Comparison of ENCODE assay signal across 8 mouse cellular contexts in genomic region chr10:128548947-128549681, GRCm38 (mm10). TPM values are rescaled to one million over a fixed set of nuclear protein-coding genes. Genes with fewer than 3 reads are reported as not detected.
DNase-seq lines count a peak whose midpoint lies in the region; ATAC-seq and TF ChIP-seq lines count a peak whose summit lies in the region.

Gene Rpl41, minus strand, starts transcription at chr10:128549305.

- intact Hi-C loops in heart, postnatal 25 days (cut with DNase I): loop anchor here (5.0 kb wide), 1 partner anchor 52 kb away; the partner anchor contains the start of gene Myl6b

- H3K9ac ChIP-seq in ES-E14 (ENCODE audit: insufficient read depth, low read depth, low read length, poor library complexity, severe bottlenecking): peak within 1 kb of the TSS; percentile 93
- peak within 1 kb of the TSS; percentile 76 for H3K9ac ChIP-seq in forebrain, embryonic 15.5 days (replicated peaks)
- peak within 1 kb of the TSS; percentile 96 for H3K9ac ChIP-seq in lung, embryonic 14.5 days

- no peaks in the 10 kb centered on the region for H3K9me3 ChIP-seq in ES-E14 (ENCODE audit: control insufficient read depth, insufficient read depth, low read depth, low read length)
- no peaks in the 10 kb centered on the region for H3K9me3 ChIP-seq in forebrain, embryonic 15.5 days
- no peaks in the 10 kb centered on the region for H3K9me3 ChIP-seq in lung, embryonic 14.5 days (ENCODE audit: low read depth, low read length)

- no peaks in the 10 kb centered on the region for H3K27me3 ChIP-seq in forebrain, embryonic 15.5 days
- no peaks in the 10 kb centered on the region for H3K27me3 ChIP-seq in lung, embryonic 14.5 days (ENCODE audit: insufficient read depth, low read length)
- H3K27me3 ChIP-seq in thymus, adult 2 months (ENCODE audit: control insufficient read depth, insufficient read depth, low read length): no peaks in the 10 kb centered on the region

- H3K4me3 ChIP-seq in ES-E14 (ENCODE audit: insufficient read depth in 1 of 2, low read depth in 1 of 2, low read length in 2 of 2, poor library complexity in 1 of 2, severe bottlenecking in 1 of 2): peak within 1 kb of the TSS; percentile 91
- peak within 1 kb of the TSS; percentile 78 for H3K4me3 ChIP-seq in forebrain, embryonic 15.5 days
- H3K4me3 ChIP-seq in layer of hippocampus, adult 2 months: peak within 1 kb of the TSS; percentile 75
- H3K4me3 ChIP-seq in lung, embryonic 14.5 days (ENCODE audit: low read depth, low read length): peak within 1 kb of the TSS; percentile 86
- H3K4me3 ChIP-seq in olfactory bulb, adult 2 months (ENCODE audit: insufficient read depth, low read depth, low read length): peak within 1 kb of the TSS; percentile 72
- H3K4me3 ChIP-seq in thymus, adult 2 months (ENCODE audit: control insufficient read depth, insufficient read depth, low read length): peak within 1 kb of the TSS; percentile 54

- DNase-seq in ES-E14 (ENCODE audit: low read depth, low spot score): peak; percentile 80
- DNase-seq in cerebellum, adult 11-12 months: peak; percentile 97
- peak; percentile 93 for DNase-seq in heart, postnatal 25 days (ENCODE audit: low spot score)
- peak; percentile 89 to 94 for DNase-seq in layer of hippocampus, adult 2 months (ENCODE audit: low spot score in 2 of 2)
- peak; percentile 99 for DNase-seq in lung, embryonic 14.5 days
- DNase-seq in thymus, adult 2 months: peak; percentile 91

- in situ Hi-C loops in ES-E14 (cut with MboI; ENCODE audit: low sequenced_read_pairs in 2 of 2, unreplicated experiment in 2 of 2): no loop called here

- H3K4me2 ChIP-seq in forebrain, embryonic 15.5 days (replicated peaks): peak within 1 kb of the TSS; percentile 64
- peak within 1 kb of the TSS; percentile 79 for H3K4me2 ChIP-seq in lung, embryonic 14.5 days

- H3K4me1 ChIP-seq in ES-E14 (ENCODE audit: control insufficient read depth in 2 of 2, insufficient read depth in 2 of 2, low read length in 2 of 2, poor library complexity in 1 of 2): peaks cover 0 to 17% of the 10 kb centered on the region in 2 experiments; a peak in 1 of 4 replicates
- peaks cover 15% of the 10 kb centered on the region for H3K4me1 ChIP-seq in forebrain, embryonic 15.5 days
- H3K4me1 ChIP-seq in lung, embryonic 14.5 days (ENCODE audit: insufficient read depth): no peaks in the 10 kb centered on the region
- H3K4me1 ChIP-seq in olfactory bulb, adult 2 months (ENCODE audit: control insufficient read depth, insufficient read depth, low read length): peaks cover 4% of the 10 kb centered on the region
- peaks cover 5% of the 10 kb centered on the region for H3K4me1 ChIP-seq in thymus, adult 2 months (replicated peaks; ENCODE audit: control insufficient read depth, insufficient read depth, low read length)

- peak within 1 kb of the TSS; percentile 89 for H3K27ac ChIP-seq in ES-E14 (ENCODE audit: insufficient read depth, low read depth, low read length, poor library complexity, severe bottlenecking)
- peak within 1 kb of the TSS; percentile 97 for H3K27ac ChIP-seq in forebrain, embryonic 15.5 days (replicated peaks)
- peak within 1 kb of the TSS; percentile 98 for H3K27ac ChIP-seq in layer of hippocampus, adult 2 months
- H3K27ac ChIP-seq in lung, embryonic 14.5 days (ENCODE audit: low read depth): peak within 1 kb of the TSS; percentile 98
- peak within 1 kb of the TSS; percentile 88 for H3K27ac ChIP-seq in olfactory bulb, adult 2 months (ENCODE audit: insufficient read depth, low read depth, low read length)
- H3K27ac ChIP-seq in thymus, adult 2 months (ENCODE audit: control insufficient read depth, insufficient read depth, low read length): peak within 1 kb of the TSS; percentile 77

- 0% methylated on average over 31 of the region's 31 CpGs for WGBS in forebrain, embryonic 15.5 days
- under 1% methylated on average over 31 of the region's 31 CpGs for WGBS in lung, embryonic 14.5 days
- under 1% methylated on average over 31 of the region's 31 CpGs for WGBS in olfactory bulb, adult 2 months
- WGBS in thymus, adult 2 months: under 1% methylated on average over 31 of the region's 31 CpGs

- peaks cover 23% of the 10 kb centered on the region for H3K36me3 ChIP-seq in ES-E14 (ENCODE audit: control insufficient read depth, insufficient read depth, low read length, poor library complexity, severe bottlenecking)
- peaks cover 16% of the 10 kb centered on the region for H3K36me3 ChIP-seq in forebrain, embryonic 15.5 days
- peaks cover 21% of the 10 kb centered on the region for H3K36me3 ChIP-seq in lung, embryonic 14.5 days (ENCODE audit: insufficient read depth)
- H3K36me3 ChIP-seq in thymus, adult 2 months (ENCODE audit: control insufficient read depth, insufficient read depth, low read length): peaks cover 11% of the 10 kb centered on the region

- ATAC-seq in forebrain, embryonic 15.5 days (replicated peaks): peak; percentile 93
- peak; percentile 88 for ATAC-seq in lung, embryonic 14.5 days (ENCODE audit: insufficient read depth)

- TF ChIP-seq CTCF in layer of hippocampus, adult 2 months (conservative IDR thresholded peaks at IDR 0.05): no peak
- no peak for TF ChIP-seq CTCF in lung, embryonic 14.5 days (IDR thresholded peaks at IDR 0.05; ENCODE audit: low read depth)
- no peak for TF ChIP-seq CTCF in olfactory bulb, adult 2 months (IDR thresholded peaks at IDR 0.05; ENCODE audit: insufficient read depth, low read depth, low read length)
- 0 out of 2 replicates have a peak, but pooled peaks have one; percentile 31 for TF ChIP-seq CTCF in thymus, adult 2 months (IDR thresholded peaks at IDR 0.05; ENCODE audit: borderline replicate concordance, control insufficient read depth, extremely low read depth, insufficient read depth, low read length, poor library complexity)

- TF ChIP-seq POLR2A in olfactory bulb, adult 2 months (IDR thresholded peaks at IDR 0.05; ENCODE audit: insufficient read depth, low read depth, low read length): peak; percentile 97
- peak; percentile 96 for TF ChIP-seq POLR2A in thymus, adult 2 months (IDR thresholded peaks at IDR 0.05; ENCODE audit: control insufficient read depth, extremely low read depth, insufficient read depth, low read length, poor library complexity)

TF ChIP-seq in ES-E14, 5 proteins besides CTCF, POLR2A, EP300 and RAD21:
- TF ChIP-seq HCFC1 (IDR thresholded peaks at IDR 0.05; ENCODE audit: borderline replicate concordance, insufficient read depth, low read length): peak; percentile 95
- no peak for TF ChIP-seq MAFK (IDR thresholded peaks at IDR 0.05; ENCODE audit: insufficient read depth, low read depth, low read length)
- TF ChIP-seq ZC3H11A (IDR thresholded peaks at IDR 0.05; ENCODE audit: borderline replicate concordance, low read depth, low read length): no peak
- TF ChIP-seq ZNF384 (IDR thresholded peaks at IDR 0.05; ENCODE audit: low read depth, low read length): peak; percentile 98
- TF ChIP-seq CHD2 (IDR thresholded peaks at IDR 0.05; ENCODE audit: low read depth, low read length): no peak

RNA-seq across cellular contexts. Expression of gene Rpl41, which starts in this region (rescaled TPM):
- 5,552 and 6,346 TPM in 2 replicates for total RNA-seq in ES-E14 (2012; rRNA removed)
- polyA plus RNA-seq in forebrain, embryonic 15.5 days (2015; fragmentation: Nextera tagmentation; extraction: Ambion mirVana): 2,336 and 2,513 TPM in 2 replicates
- total RNA-seq in heart, postnatal 25 days (2021): 1,000 to 10,000 TPM; 1,495 to 1,582 TPM
- total RNA-seq in layer of hippocampus, adult 2 months (2021): 1,000 to 10,000 TPM; 1,438 to 1,486 TPM
- polyA plus RNA-seq in lung, embryonic 14.5 days (2014; fragmentation: Nextera tagmentation; extraction: Ambion mirVana): 4,697 and 4,895 TPM in 2 replicates
- polyA plus RNA-seq in olfactory bulb, adult 2 months (2012; ENCODE audit: insufficient read depth, insufficient read length, low replicate concordance, missing spikeins): not detected in 2 replicates
- 1,821 and 2,108 TPM in 2 replicates for polyA plus RNA-seq in thymus, adult 2 months (2012; rRNA removed)

Comparison
In these comparisons a context has a peak if more than half of its experiments do, and no peak if none do; other contexts are left out.
1. Peak in every context shown above with its lines: DNase-seq, ATAC-seq, H3K4me3 ChIP-seq and H3K27ac ChIP-seq.